Mouse (Mus musculus): ENCODE results near the gene 1700001J03Rik.
"Not testable (repeated sequence)": the region's sequence is repeated elsewhere in the genome, so short reads cannot be mapped to it uniquely, and the experiment has no call there.

Gene 1700001J03Rik

GRCm38 (mm10) chr5:146187441-146187840, 2.3 kb upstream of the 1700001J03Rik start:
- DNase-seq = peak; percentile 84 to 87

DNA sequence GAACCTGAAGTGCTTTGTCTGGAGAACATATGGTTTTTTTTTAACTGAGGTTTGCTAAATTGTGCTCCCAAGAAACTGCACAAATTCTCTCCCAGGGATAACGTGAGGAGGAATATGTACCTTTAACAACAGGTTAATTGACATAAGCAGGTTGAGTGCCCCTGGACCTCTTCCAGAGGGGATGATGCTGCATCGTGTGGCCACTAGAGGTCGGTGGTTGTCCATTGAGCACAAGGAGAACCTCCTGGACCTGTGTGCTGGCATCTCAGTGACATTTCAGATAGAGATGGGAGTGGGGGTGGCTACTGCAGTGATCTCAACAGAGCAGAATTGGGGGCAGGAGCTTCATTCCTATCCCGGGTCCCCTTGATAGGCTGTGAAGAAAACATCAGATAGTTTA, 12.4 kb downstream of the 1700001J03Rik start:
- peak; percentile 66 to 74 for DNase-seq

DNA sequence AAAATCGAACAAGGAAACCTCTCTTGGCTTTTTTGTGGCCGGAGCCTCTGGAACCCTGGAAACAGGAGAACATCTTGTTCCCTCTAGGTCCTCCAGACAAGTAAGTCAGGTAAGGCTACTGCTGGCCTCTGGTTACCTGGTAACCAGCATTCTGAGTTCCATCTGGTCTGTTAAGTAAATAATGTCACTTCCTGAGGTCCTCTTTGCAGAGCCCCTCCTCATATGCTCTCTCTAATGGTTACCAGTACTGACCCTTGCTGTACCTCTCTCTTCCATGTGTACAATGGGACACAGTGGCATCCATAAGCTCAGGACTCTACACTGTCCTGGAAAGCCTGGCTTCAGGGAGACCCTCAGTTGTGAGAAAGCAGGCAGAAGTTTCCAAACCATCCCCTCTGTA, 14.5 kb downstream of the 1700001J03Rik start, which contains the start of gene Gm6309:
Gene Gm6309, minus strand, starts transcription at position 101 of the 400 bp plus-strand sequence.
- DNase-seq = not testable (repeated sequence)

DNA sequence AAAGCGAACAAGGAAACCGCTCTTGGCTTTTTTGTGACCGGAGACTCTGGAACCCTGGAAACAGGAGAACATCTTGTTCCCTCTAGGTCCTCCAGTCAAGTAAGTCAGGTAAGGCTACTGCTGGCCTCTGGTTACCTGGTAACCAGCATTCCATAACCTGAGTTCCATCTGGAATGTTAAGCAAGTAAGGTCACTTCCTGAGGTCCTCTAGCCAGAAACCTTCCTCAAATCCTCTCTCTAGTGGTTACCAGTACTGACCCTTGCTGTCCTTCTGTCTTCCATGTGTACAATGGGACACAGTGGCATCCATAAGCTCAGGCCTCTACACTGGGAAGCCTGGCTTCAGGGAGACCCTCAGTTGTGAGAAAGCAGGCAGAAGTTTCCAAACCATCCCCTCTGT, 24.7 kb downstream of the 1700001J03Rik start, which contains the start of gene Gm5565:
Gene Gm5565, minus strand, starts transcription at position 101 of the 400 bp plus-strand sequence.
- DNase-seq = not testable (repeated sequence)

- DNase-seq = not testable (repeated sequence)
Observed at GRCm38 (mm10) chr5:146158326-146158725, 26.8 kb downstream of the 1700001J03Rik start.

- no peak for DNase-seq
Observed at GRCm38 (mm10) chr5:146150454-146150853, 34.6 kb downstream of the 1700001J03Rik start.

DNA sequence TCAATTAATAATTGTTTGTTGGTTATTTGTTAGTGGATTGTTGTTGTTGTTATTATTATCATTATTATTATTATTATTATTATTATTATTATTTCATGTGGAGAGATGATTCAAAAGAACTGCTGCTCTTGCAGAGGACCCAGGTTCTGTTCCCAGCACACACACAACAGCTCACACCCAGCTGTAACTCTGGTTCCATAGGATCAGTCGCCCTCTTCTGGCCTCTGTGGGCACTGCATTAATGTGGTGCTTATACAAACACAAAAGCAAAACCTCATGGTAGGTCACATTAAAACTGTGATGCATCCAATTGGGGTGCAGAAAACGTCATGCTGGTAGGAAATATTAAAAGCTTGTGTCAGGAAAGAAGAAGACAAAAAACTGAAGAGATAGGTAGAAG, 37.2 kb downstream of the 1700001J03Rik start:
- DNase-seq = peak; percentile 9 to 19
